Mouse (Mus musculus) hematopoietic stem cell, adult 5-6 weeks (primary cell): ENCODE measurements around the gene Arhgap5. TPM values are rescaled to one million over a fixed set of nuclear protein-coding genes. Genes with fewer than 3 reads are reported as not detected.
"Not testable (repeated sequence)": the region's sequence is repeated elsewhere in the genome, so short reads cannot be mapped to it uniquely, and the experiment has no call there.

Source experiments
- ATAC-seq, 2 experiments: fragments of 125-278 bp in 1 of 2; replicated peaks in 1 of 2; 2 replicates each; pipeline ENCODE4 v1.8.0; 2016 to 2017; ENCODE audit warnings: inconsistent platforms in 2 of 2, mild to moderate bottlenecking in 2 of 2, moderate number of reproducible peaks in 2 of 2, low read depth in 1 of 2, moderate TSS enrichment in 1 of 2; ENCODE audit not compliant: low FRiP score in 2 of 2, poor library complexity in 2 of 2, severe bottlenecking in 2 of 2, insufficient read depth in 1 of 2, low TSS enrichment in 1 of 2
- total RNA-seq: library from RNA; stranded (forward); fragments of 172-1452, 232-1000 nt; gene quantifications from 2 replicates; pipeline ENCODE4 v1.2.3, GENCODE M21; 2017

Arhgap5 gene
- total RNA-seq, 1 experiment from 2014 or later: 26.8 TPM

DNA sequence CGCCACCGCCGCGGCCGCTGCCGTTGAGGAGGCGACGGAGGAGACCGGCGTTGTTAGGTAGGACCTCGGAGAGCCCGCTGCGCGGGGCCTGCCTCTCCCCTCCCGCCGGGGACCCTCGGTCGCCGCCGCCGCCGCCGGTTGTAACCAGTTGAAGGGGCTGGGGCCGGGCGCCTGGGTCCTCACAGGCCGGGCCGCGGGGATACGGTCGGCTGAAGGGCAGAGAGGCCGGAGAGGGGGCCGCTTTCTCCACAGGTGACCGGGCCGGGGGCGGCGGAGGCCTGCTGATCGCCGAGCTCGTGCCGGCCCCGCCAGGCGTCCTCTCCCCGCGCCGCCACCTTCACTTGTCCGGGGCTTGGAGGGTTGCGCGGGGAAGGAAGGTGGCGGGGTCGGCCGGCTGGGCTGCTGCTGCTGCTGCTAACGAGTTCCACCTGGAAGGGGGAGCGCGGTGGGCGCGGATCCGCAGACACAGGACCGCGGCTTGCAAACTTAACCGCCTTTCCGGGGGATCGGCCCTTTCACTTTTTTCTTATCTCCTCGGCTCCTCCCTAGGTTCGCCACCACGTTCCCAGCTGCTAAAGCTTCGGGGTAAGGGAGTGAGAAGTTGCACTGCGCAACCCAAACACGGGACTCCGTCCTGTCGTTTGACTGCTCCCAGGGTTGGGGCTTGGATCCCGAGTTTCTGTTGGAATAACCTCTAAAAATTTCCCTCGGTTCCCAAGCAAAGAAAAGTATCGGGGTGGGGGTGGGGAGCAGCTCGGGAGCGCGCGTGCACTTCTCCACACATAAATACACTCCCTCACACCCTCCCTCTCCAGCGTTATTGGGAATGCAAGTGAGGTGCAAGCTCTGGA, 784 bp downstream of the Arhgap5 start:
- peak; percentile 13 to 33; a peak in 2 of 4 replicates for ATAC-seq

DNA sequence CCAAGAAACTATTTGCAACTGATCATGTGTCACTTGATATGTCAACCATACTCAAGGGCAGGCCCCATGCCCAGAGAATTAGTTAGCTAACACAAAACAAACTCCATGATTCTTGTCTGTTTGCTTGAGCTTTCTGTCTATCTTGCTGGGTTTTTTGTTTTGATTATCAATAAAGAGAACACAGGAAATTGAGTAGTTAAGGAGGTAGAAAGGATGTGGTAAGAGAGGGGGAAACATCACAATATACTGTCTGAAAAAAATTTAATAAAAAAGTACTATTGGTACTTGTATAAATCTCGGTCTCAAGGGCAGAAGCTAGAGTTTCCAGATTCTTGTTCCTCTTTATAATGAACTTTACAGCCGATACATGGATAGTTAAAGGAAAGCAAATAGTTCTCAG, 20.9 kb downstream of the Arhgap5 start:
- ATAC-seq: no peak

DNA sequence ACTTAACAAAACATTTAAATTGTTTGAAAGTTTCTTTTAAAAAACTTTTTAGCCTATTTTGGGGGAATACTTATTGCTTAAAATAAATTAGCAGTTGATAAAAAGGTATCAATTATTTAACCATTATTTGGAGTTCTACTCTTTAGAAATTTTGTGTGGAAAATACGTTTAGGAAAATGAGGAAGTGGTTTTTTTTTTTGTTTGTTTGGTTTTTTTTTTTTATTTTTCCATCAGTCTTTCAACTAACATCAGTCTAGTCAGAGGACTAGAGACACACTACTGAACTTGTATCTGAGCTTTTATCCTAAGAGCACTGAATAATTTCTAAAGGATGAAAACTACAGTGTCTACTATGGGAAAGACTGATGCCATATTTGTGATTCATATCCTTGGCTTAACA, 21.7 kb downstream of the Arhgap5 start:
- no peak for ATAC-seq

DNA sequence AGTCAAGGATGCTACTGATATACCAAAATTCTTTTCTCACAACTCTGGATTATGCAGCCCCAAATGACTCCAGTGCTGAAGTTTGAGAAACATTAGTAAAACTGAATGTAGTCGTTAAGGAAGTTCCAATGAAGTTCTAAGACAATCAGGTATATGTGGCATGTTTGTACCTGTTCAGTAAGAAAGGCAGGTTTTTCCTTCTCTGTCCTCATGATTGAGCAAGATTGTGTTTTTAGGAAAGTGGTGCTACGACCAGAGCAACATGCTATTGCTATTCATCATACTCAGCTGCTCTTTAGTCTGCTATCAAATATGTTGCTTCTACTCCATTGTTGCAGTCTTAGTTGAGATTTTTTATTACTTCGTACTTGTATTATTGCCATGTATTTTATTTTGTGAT, 26.0 kb downstream of the Arhgap5 start:
- no peak for ATAC-seq

DNA sequence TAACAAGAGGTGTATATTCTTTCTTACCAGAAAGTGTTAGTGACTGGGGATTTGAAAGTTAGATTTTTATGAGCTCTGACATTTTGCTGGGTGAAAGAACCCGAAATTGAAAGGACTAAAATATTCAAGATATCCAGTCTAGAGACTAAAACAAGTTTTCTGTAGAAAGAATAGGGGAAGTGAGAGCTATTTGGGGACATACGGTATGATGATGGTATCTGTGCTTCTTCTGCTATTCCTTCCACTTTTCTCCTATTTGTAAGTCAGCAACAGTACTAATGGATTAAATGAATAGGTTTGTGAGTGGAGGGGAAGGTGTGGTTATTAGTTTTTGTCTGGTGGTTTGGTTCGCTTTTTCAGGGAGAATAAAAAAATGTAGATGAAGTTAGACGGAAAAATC, 37.5 kb downstream of the Arhgap5 start:
- no peak for ATAC-seq

DNA sequence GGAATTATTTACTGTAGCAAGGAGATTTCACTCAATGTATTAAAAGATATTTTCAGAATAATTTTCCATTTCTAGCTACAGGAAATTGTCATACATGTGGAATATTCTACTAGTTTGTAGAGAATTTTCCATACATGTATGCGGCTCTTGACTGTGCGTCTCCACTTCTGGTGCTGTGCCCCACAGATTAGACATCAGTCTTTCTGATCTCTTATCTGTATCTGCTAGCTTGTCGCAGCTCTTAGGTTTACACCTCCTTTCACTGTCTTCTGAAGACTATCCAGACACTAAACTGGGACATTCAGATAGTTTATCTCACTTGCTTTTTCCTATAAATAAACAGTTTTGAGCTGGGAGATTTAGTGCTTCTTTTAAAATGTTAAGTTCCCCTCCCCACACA, 40.8 kb downstream of the Arhgap5 start:
- no peak for ATAC-seq

DNA sequence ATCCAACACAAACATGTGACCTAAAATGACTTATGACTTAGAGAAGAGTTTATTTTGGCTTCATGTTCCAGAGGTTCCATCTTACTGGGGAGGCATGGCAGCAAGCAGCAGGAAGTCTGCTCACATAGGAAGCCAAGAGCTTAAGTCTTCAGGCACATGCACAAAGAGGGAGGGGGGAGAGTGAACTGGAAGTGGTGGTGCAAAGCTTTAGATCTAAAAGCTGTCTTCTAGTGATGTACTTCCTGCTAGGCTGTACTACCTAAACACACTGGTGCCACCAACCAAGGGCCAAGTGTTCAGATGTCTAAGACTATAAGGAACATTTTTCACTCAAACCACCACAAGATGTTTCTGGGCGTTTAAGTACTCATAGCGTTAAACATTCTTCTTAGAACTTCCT, 48.3 kb downstream of the Arhgap5 start:
- no peak for ATAC-seq

DNA sequence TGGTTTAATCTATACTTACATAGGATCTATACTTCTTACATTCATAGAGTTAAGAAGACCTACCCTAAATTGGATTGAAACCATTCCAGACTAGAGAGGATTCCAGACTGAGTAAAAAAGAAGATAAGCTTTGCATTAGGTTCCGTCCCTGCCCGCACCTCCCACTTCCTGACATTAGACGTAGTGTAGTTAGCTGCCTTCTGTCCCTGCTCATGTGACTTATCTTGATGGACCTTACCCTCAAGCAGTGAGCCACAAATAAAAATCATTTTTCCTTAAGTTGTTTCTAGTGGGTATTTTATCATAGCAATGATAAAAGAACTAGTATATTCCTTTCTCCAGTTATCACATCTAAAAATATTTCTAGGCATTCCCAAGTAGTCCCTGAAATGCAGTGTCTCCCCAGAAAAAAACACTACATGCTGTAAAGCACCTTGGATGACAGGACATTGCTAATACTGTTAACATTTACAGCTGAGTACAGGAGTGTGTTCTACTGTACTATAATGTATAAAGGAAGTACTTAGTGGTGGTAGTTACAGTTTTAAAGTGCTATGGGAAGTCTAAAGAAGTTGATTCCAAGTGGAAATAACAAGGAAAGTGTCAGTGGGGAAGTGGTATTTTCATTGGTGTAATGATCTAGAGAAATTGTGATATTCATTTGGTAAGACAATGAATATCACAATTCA, 51.6 kb downstream of the Arhgap5 start:
- ATAC-seq: no peak

DNA sequence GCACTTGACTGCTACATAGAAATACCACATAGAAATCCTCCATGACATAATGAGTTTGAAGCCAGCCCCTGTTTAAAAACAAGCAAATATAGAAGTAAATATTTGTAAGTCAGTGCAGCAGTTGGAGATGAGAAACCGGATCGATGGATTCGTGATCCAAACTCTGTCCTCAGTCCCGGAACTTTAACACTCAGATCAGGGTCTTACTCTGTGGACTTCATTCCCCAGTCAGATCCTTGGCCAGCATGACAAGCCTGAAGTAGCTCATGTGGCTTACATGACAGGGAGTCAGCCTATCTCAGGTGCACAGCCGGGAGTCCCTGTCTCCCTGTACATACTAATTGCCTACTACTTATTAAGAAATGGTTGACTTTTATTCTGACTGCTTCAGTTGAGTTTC, 61.9 kb downstream of the Arhgap5 start:
- ATAC-seq: no peak

DNA sequence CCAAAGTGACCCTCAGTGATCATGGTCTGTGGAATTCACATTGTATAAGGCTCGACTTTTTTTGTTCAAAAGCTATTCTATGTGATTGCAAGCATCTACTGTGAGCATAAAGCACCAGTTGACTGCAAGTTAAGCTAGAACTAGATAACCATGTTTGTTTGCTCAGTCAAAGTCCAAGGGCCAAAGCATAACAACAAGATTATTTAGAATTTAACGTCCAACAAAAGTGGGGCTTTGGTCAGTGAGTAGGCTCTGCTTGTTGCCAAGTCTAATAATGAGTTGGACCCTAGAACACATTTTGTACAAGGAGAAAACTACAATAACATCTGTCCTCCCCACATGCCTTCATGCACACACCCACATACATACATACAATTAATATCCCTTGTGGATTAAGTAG, 69.6 kb downstream of the Arhgap5 start:
- no peak for ATAC-seq

DNA sequence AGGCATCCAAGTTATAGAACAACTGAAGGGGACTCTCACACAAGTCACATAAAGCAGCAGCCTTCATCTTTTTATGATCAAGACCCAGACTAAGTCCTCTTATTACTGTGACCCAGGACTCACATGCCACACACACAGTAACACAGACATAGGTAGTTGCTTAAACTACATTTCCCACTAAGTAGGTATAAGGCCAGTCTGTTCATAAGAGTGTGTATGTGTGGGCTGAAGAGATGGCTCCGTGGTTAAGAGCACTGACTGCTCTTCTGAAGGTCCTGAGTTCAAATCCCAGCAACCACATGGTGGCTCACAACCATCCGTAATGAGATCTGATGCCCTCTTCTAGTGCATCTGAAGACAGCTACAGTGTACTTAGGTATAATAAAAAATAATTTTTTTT, 82.7 kb downstream of the Arhgap5 start:
- ATAC-seq: not testable (repeated sequence)

DNA sequence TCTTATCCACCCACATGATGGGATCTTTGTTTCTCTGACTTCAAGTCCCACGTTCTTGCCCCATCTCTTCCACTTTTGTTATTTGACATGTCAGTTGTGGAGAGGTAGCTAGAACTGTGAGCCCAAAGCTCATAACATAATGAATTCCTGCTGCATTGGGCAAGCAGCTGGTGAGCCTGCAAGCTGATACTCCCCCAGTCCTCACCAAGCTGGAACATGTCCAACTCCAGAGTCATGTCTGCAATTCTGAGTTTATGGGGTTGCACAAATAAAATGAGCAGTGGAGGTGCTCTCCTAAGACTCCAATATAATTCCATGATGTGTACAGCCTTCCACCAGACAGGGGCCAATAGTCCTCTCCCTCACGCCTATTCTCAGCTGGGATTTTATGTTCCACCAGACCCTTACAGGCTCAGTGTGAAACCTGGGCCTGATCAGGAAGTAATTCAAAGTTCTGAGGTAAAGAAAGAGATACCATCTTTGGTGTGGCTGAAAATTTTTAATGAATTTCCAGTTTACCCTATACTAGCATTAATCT, 83.8 kb downstream of the Arhgap5 start:
- ATAC-seq: no peak

DNA sequence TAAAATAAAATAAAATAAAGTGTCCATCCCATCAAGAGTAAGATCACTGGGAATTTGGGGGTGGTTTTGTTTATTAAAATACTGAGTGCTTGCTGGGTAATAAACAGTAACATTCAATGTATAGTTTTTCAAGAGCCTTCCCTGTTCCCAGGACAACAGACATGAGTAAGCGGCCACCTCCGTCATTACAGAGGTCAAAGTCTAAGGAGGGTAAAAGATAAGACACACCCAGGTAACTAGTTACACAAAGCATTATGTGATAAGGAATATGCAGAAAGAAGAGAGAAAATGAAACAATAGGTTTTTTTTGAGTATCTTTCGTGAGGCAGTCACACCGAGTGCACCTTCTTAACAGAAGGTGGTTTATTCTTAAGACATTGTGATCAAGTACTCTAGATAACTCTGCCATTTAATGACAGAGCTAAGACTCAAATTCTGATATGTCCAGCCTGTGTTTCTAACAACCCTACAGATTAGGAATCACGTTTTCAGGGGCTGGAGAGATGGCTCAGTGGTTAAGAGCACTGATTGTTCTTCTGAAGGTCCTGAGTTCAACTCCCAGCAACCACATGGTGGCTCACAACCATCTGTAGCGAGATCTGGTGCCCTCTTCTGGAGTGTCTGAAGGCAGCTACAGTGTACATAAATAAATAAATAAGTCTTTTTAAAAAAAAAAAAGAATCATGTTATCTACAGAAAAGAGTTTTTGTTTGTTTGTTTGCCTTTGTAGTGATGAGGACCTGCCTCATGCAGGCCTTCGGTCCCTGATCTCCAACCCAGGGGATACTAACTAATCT, 91.8 kb downstream of the Arhgap5 start:
- no peak for ATAC-seq

DNA sequence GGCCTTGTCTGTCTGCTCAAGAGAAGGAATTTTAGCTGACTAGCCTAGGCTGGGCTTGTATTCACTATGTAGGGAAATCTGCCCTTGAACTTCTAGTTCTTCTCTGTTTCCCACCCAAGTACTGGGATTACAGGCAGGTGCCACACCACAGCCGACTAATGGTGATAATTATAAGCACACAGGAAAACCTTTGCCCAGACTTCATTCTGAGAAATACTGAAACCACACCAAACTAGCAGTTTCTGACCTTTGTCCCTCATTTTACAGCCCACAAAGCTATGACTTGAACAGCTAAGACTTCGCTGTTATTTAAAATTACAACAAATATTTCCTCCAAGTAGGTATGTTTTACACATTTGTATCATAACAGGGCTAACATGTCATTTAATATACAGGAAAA, 98.7 kb downstream of the Arhgap5 start:
- no peak for ATAC-seq

DNA sequence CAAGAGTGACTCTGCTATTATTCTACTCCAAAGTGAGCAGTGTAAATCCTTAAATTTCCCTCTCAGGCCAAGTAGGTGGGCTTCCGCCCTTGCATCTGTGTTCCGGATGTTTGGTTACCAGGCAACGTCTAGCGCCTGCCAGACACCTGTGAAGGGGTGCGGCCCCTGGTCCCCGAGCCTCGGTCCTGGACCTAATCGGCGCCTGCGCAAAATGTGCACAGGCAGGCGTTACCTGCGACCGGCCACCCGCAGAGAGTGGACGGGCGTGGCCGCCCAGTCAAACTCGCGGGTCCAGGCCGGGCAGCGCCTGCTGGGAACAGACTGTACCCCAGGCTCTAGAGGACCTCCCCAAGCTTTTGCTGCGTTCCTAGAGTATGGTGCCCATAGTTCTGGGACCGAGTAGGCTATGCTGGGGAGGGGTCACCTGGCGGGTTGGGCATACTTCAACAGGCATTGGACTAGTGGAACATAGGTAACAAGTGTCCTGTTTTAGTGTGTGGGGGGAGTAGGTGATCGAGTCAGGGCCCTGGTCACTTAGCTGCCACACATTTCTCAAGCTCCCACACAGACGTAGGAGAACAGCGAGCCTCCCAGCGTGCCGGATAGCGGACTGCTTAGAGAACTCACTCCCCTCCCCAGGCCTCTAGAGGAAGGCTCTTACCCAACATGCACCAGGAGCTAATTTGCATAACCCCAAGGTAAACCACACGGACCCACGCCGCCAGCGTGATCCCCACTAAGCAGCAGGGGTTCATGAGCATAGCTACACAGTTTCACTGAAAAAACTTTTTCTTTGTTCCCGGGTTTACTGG, 99.3 kb downstream of the Arhgap5 start:
- ATAC-seq: peak; percentile 65 to 76

DNA sequence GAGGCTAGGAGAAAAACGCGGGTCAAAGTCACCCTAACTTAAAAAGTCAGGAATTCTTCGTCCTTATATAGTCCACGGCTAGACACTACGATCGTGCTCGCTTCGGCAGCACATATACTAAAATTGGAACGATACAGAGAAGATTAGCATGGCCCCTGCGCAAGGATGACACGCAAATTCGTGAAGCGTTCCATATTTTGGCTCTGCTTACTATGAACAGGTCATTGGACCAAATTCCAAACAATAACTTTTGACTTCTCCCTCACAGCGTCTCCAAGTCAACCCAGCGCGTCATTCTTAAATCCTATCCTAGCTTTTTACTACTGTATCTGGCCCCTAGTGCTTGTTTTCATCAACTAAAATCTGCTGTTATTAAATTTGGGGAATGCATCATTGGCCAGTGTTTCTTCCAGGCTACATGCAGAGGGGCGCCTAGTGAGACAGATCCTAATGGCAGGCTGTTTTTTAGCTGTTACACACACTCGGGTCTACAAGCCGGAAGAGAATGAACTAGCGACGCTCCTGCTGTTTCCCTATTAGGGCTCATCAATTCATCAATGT, 100.0 kb downstream of the Arhgap5 start:
- ATAC-seq: peak; percentile 6 to 15; a peak in 3 of 4 replicates
